Mouse (Mus musculus) adrenal gland, postnatal 10 days (tissue): ENCODE data around the gene Mgat4e. TPM values are rescaled to one million over a fixed set of nuclear protein-coding genes. Genes with fewer than 3 reads are reported as not detected.

Experiments
- DNase-seq: peaks from one replicate; pipeline ENCODE4 v3.0.0; 2021; ENCODE audit warnings: mixed read lengths
- long read RNA-seq, 2 experiments: library from polyadenylated mRNA; stranded (forward); transcript quantifications; one replicate each; pipeline ENCODE4 v2.0.0; 2021
- total RNA-seq, 2 experiments: library from RNA; stranded (reverse); gene quantifications; 2 replicates each; pipeline ENCODE4 v1.2.3; 2021

Mgat4e gene
- not detected for total RNA-seq
- long read RNA-seq, experiment 1 = 0 reads
- long read RNA-seq, experiment 2 = 0 reads

- DNase-seq = no peak
Measured at GRCm38 (mm10) chr1:134549632-134550132, at the start of gene Mgat4e. Gene Mgat4e, minus strand, starts transcription at chr1:134549682.

GRCm38 (mm10) chr1:134597339-134598054, 48.0 kb upstream of the Mgat4e start:
- no peak for DNase-seq

GRCm38 (mm10) chr1:134591773-134592172, 42.3 kb upstream of the Mgat4e start:
- no peak for DNase-seq

GRCm38 (mm10) chr1:134589676-134590075, 40.2 kb upstream of the Mgat4e start:
- DNase-seq = no peak

- no peak for DNase-seq
Measured at GRCm38 (mm10) chr1:134583560-134583959, 34.1 kb upstream of the Mgat4e start.

- DNase-seq = no peak
Measured at GRCm38 (mm10) chr1:134580796-134581195, 31.3 kb upstream of the Mgat4e start.

- DNase-seq = no peak
Measured at GRCm38 (mm10) chr1:134577384-134578120, 28.1 kb upstream of the Mgat4e start.

- no peak for DNase-seq
Measured at GRCm38 (mm10) chr1:134573932-134574315, 24.4 kb upstream of the Mgat4e start.

GRCm38 (mm10) chr1:134573300-134573931, 23.9 kb upstream of the Mgat4e start:
- no peak for DNase-seq

GRCm38 (mm10) chr1:134570631-134571030, 21.1 kb upstream of the Mgat4e start:
- no peak for DNase-seq

GRCm38 (mm10) chr1:134570171-134570570, 20.7 kb upstream of the Mgat4e start:
- DNase-seq = no peak

GRCm38 (mm10) chr1:134567511-134567910, 18.0 kb upstream of the Mgat4e start:
- no peak for DNase-seq

- DNase-seq = no peak
Measured at GRCm38 (mm10) chr1:134563726-134564125, 14.2 kb upstream of the Mgat4e start.

GRCm38 (mm10) chr1:134562457-134562856, 13.0 kb upstream of the Mgat4e start:
- no peak for DNase-seq

- DNase-seq = no peak
Measured at GRCm38 (mm10) chr1:134561770-134562143, 12.3 kb upstream of the Mgat4e start.

GRCm38 (mm10) chr1:134560801-134561769, 11.6 kb upstream of the Mgat4e start:
- DNase-seq = peak; percentile 52

- DNase-seq = peak; percentile 72
Measured at GRCm38 (mm10) chr1:134560396-134560795, 10.9 kb upstream of the Mgat4e start.

GRCm38 (mm10) chr1:134559976-134560375, 10.5 kb upstream of the Mgat4e start, which contains the start of gene Kdm5b:
Gene Kdm5b, plus strand, starts transcription at chr1:134560171.
- peak; percentile 93 for DNase-seq

GRCm38 (mm10) chr1:134559226-134559625, 9.7 kb upstream of the Mgat4e start:
- no peak for DNase-seq

- no peak for DNase-seq
Measured at GRCm38 (mm10) chr1:134558511-134558910, 9.0 kb upstream of the Mgat4e start.

GRCm38 (mm10) chr1:134556671-134557218, 7.3 kb upstream of the Mgat4e start:
- peak; percentile 98 for DNase-seq
